In the genomic region with DNA sequence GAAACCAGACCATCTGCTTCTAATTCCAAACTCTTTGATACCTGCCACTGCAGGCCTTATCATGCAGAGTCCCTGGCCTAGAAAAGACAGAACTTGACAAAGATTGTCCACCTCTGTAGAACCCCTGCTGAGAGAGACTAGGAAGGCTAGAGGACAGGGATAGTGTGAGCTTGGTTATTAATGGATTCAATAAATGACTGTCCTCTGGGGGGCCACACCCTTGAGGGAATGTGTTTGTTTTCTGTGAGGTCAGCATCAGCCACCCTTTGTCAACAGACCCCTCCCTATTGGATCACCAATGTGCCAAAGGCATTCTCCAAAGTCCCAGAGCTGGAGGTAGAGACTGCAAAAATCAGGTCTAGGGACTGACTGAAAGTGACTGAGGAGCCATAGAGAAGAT, we compare ENCODE assay signal across 27 mouse cellular contexts. TPM values are rescaled to one million over a fixed set of nuclear protein-coding genes. Genes with fewer than 3 reads are reported as not detected.
"Had no signal": no experiment of that assay in that cellular context is flagged by ENCODE, and none has a peak within 500 bp of the region (broad histone marks: within the 10 kb centered on the region; RNA-seq: fewer than 3 reads in every experiment).

No protein-coding gene starts in this region.

- H3K9ac ChIP-seq: liver, embryonic 15.5 days; liver, postnatal 0 days; lung, embryonic 15.5 days; midbrain, embryonic 12.5 days; neural tube, embryonic 13.5 days; neural tube, embryonic 15.5 days had no signal

- H3K27ac ChIP-seq: liver, embryonic 15.5 days; lung, embryonic 15.5 days; midbrain, embryonic 10.5 days; midbrain, embryonic 12.5 days; neural tube, embryonic 13.5 days; neural tube, embryonic 15.5 days had no signal

- H3K4me1 ChIP-seq: liver, embryonic 15.5 days; midbrain, embryonic 10.5 days; midbrain, embryonic 12.5 days; neural tube, embryonic 13.5 days; neural tube, embryonic 15.5 days had no signal

- H3K9me3 ChIP-seq: liver, embryonic 15.5 days; lung, embryonic 15.5 days; midbrain, embryonic 10.5 days; midbrain, embryonic 12.5 days; neural tube, embryonic 13.5 days; neural tube, embryonic 15.5 days had no signal

- H3K27me3 ChIP-seq: liver, embryonic 15.5 days; lung, embryonic 15.5 days; midbrain, embryonic 12.5 days; neural tube, embryonic 13.5 days; neural tube, embryonic 15.5 days had no signal

- H3K4me3 ChIP-seq: liver, embryonic 15.5 days; lung, embryonic 15.5 days; midbrain, embryonic 10.5 days; midbrain, embryonic 12.5 days; myocyte; neural tube, embryonic 13.5 days; neural tube, embryonic 15.5 days had no signal

- DNase-seq: liver, postnatal 0 days; lung, adult 2 months; lung, postnatal 4 days; midbrain, embryonic 14.5 days; retina, postnatal 1 day; right cerebral cortex, adult 18-20 months; right cerebral cortex, postnatal 25 days; right cerebral cortex, postnatal 4 days; spleen, adult 18-20 months; thymus, adult 18-20 months; thymus, postnatal 14 days; thymus, postnatal 36 days had no signal

- H3K4me2 ChIP-seq: liver, embryonic 15.5 days; lung, embryonic 15.5 days; midbrain, embryonic 12.5 days; neural tube, embryonic 13.5 days; neural tube, embryonic 15.5 days had no signal

- H3K36me3 ChIP-seq: liver, embryonic 15.5 days; lung, embryonic 15.5 days; midbrain, embryonic 10.5 days; midbrain, embryonic 12.5 days; neural tube, embryonic 13.5 days; neural tube, embryonic 15.5 days had no signal

- ATAC-seq: liver, postnatal 0 days; lung, postnatal 0 days; midbrain, embryonic 16.5 days had no signal

RNA-seq across cellular contexts. Expression of a gene that starts 2.6 kb away (rescaled TPM):
- polyA plus RNA-seq: midbrain, embryonic 10.5 days; midbrain, embryonic 12.5 days; midbrain, embryonic 14.5 days; midbrain, embryonic 16.5 days; myocyte; neural tube, embryonic 11.5 days; neural tube, embryonic 13.5 days; neural tube, embryonic 15.5 days had no signal

RNA-seq across cellular contexts. Expression of a gene that starts 20.6 kb away (rescaled TPM):
- polyA plus RNA-seq: liver, embryonic 15.5 days; liver, postnatal 0 days; midbrain, embryonic 10.5 days; midbrain, embryonic 12.5 days; midbrain, embryonic 14.5 days; myocyte; neural tube, embryonic 11.5 days; neural tube, embryonic 13.5 days; neural tube, embryonic 15.5 days; small intestine, adult 2 months; stomach, embryonic 14.5 days; stomach, embryonic 16.5 days had no signal

RNA-seq across cellular contexts. Expression of a gene that starts 21.4 kb away (rescaled TPM):
- polyA plus RNA-seq: liver, embryonic 15.5 days; liver, postnatal 0 days; lung, adult 2 months; lung, embryonic 15.5 days; lung, postnatal 0 days; midbrain, embryonic 10.5 days; midbrain, embryonic 12.5 days; midbrain, embryonic 14.5 days; midbrain, embryonic 16.5 days; myocyte; neural tube, embryonic 11.5 days; neural tube, embryonic 13.5 days; neural tube, embryonic 15.5 days; small intestine, adult 2 months; stomach, embryonic 14.5 days; stomach, embryonic 16.5 days; testis, adult 2 months; thymus, postnatal 0 days had no signal
